Mouse (Mus musculus) spleen, adult 10 weeks (tissue): ENCODE measurements around the gene Mdga2. TPM values are rescaled to one million over a fixed set of nuclear protein-coding genes. Genes with fewer than 3 reads are reported as not detected.

Experiments
- polyA plus RNA-seq: library from polyadenylated mRNA; stranded (reverse); fragments of 350-450 nt; fragmentation: Illumina TruSeq; extraction: RNeasy Lipid Tissue Mini Kit (QIAGEN cat#74804); gene quantifications from one replicate; pipeline ENCODE4 v1.2.3, GENCODE M21; 2015; ENCODE audit warnings: low replicate concordance; ENCODE audit not compliant: insufficient read depth

Gene Mdga2
- polyA plus RNA-seq = 0.19 TPM

GRCm38 (mm10) chr12:67222221-67223025, at the start of gene Mdga2:
Gene Mdga2 (minus strand): TSS chr12:67222549.

